Mouse (Mus musculus): Measurements from ENCODE around the gene Itgb7.

Itgb7 gene

DNA sequence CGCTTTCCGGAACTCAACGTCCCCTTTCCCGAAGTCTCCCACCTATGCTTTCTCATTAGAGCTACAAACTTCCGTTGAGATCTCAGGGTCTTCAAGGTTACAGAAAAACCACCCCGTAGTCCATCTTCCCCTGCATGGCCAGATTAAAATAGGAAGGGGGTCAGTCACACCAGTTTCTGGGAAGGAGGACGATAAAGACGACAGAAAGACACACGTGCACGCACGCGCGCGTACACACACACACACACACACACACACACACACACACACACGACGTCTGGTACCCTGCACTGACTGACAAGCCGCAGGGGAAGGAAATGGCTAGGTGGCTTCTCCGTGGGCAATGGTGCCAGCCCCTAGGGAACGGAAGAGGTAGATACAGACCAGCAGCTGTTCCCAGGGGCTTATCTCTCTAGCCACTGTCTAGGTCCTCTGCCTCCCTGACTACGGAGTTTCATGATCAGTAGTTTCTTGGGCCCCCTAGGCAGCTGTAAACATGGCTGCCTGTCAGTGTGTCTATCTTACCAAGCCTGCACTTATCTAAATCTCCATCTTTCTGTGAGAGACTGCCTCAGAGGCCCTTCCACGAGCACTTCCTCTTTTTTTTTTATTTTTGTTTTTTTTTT, 6.6 kb downstream of the Itgb7 start:
- no peak for DNase-seq

DNA sequence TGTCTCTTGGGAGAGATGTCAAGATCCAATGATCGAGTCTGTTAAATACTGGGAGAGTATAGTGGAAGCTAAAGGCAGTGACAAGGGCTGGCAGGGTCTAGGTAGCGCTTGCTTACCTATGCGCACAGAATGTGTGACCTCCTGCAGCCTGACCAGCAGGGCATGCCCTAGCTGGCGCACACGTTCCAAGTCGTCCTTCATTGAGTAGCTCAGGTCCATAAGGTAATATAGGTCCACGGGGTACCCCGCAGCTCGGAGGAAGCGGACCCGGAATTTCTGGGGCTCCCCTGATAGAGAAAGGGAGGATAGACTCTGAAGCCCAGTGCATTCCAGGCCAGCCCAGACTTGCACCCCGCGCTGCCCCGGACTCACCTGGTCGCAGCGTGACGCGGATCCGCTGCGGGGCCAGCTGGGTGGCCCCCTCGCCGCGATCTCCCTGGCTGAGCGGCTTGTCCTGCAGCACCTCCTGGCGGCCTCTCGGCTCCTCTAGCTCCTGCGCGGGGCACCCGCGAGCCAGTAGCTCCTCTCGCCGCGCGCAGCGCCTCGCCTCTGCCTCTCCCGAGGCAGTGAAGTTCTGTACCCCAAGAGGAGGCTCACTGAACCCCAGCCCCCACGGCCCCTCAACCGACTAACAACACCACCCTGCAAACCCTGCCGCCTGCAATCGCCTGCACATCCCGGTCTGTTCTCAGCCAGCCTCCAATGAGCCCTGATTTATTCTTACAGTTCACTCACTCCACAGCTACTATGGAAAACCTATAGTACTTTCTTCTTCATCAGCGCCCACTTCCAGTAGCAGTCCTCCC, 7.4 kb downstream of the Itgb7 start:
- DNase-seq: peak; percentile 87

DNA sequence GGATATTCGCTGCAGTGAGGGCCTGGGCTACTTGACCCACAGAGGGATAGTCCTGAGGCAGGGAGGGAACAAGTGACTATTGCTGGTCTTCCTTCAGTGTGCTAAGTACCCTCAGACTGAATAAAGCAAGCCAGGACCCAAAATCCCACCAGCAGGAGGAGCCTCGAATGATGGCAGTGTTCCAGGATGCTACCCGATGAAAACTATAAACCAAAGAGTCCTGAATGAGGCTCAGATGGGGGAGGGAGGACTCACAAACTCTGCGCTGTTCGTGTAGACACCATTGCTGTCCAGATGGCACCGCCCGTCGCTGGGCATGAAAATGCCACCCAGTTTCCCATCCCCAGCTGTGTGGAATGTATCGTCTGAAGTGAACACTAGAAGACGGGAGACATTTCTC, 9.4 kb downstream of the Itgb7 start:
- no peak for DNase-seq

DNA sequence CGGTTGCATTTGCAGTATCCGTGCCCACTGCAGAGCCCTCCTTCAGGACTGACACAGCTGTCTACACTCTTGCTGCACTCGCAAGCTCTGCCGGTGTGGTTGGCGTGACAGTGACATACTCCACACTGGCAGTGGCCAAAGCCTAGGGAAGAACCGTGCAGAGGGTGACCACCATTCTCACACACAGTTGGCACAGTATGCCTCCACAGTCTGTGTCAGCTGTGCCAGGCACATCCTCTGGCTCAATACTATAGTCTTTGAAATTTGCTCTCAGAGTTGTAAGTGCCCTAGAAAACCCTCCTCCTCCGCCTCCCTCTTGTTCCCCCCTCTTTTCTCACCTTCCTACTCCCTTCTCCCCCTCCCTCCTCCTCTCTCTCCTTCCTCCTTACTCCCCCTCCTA, 14.4 kb downstream of the Itgb7 start:
- no peak for DNase-seq

DNA sequence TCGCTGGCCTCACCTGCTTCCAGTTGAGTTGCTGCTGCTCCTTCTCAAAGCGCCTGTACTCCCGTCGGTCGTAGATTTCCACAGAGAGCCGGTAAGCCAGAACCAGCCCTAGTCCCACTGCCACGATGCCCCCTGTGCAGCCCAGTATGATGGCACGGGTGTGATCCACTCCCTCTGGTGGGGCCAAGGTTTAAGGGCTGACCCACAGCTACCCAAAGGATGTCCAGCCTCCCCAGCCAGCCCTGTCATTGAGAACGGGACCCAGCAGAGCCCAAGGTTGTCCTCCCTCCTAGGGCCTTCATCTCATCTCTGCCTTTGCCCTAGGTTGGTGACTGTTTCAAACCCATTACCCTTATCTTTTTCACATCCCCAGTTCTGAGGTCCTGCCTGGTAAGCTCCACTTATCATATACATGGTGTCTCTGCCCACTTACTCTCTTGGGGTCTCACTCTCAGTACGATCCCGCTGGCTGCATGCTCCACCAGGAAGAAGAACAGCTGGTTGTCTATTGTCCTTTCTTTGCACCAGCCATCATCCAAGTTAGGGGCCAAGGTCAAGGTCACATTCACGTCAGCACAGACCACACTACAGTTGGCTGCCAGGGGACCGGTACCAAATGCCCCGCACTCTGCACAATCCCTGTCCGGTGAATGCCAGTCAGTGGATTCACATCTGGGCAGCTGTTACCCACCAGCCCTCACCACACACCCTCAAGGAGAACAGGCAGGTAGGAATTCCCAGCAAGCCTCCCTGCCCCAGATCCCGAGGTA, 15.1 kb downstream of the Itgb7 start:
- DNase-seq: no peak

DNA sequence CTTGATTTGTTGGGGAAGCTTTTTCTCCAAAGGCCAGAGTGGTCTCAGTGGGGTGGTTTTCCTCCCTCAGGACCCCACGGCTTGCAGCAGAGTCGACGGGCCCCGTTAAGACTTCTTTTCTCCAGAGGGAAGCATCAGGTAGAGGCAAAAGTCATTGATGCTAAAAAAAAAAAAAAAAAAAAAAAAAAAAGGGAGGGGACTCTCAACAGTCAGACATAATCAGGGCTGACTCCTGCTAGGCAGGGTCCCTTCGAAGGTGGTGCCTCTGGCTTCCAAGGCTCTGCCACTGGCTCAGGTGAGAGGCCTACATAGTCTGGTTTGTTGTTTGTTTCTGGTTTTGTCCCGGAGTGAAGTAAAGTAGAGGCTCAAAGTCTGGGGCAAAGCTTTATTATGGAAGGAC, 16.1 kb downstream of the Itgb7 start:
- no peak for DNase-seq

DNA sequence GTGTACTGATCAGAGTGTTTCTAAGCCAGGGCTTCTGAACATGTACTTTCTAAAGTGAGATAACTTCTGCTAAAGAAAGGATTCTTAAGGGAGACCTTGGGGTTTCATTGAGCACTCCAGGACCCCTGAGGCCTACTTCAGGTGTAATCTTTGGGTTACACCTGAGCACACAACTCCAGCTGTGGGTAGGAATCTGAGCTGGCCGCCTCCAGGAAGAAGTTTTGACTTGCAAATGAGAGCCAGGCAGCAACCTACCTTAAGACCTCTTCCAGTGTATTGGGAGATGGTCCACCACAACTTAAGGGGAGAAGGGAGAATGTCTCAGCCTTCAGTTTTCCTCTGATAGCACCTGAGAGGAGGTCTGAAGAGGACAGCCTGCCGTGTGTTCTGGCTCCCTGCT, 17.6 kb downstream of the Itgb7 start:
- DNase-seq: no peak

DNA sequence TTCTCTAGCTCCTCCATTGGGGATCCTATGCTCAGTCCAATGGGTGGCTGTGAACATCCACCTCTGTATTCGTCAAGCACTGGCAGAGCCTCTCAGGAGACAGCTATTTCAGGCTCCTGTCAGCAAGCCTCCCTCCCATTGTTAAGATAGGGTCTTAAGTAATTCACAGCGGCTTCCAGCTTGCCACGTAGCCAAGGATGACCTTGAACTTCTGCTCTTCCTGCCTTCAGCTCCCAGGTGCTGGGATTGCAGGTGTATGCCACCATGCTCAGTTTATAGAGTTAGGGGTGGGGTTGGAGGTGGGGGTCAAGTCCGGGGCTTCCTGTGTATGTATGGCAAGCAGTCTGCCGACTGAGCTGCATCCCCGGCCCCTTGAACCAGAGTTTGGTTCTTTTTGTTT, 19.8 kb downstream of the Itgb7 start:
- DNase-seq: no peak

GRCm38 (mm10) chr15:102210816-102211215, 20.9 kb downstream of the Itgb7 start:
- DNase-seq: peak in 1 of 2 experiments; percentile 54

DNA sequence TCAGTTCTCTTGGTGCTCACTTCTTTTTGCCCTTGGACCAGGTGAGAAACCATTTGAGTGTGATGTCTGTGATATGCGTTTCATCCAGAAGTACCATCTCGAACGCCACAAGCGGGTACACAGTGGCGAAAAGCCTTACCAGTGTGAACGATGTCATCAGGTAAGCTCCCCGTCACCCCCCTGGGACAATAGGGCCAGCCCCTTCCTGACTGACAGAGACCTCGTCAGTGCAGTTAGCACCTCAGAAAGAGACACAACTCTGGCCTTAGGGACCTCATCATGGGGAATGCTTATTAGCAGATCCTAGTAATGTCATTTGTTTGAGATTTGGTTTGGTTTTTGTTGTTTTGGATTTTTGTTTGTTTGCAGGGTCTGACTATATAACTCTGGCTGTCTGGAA, 22.6 kb downstream of the Itgb7 start:
- DNase-seq: no peak

- DNase-seq: no peak
Measured at GRCm38 (mm10) chr15:102208092-102208561, 23.6 kb downstream of the Itgb7 start.

GRCm38 (mm10) chr15:102207351-102207750, 24.4 kb downstream of the Itgb7 start:
- DNase-seq: peak in 1 of 2 experiments; percentile 55

- DNase-seq: peak; percentile 50 to 53
Measured at GRCm38 (mm10) chr15:102205779-102206178, 26.0 kb downstream of the Itgb7 start.

GRCm38 (mm10) chr15:102204674-102205505, 26.9 kb downstream of the Itgb7 start, which contains the start of gene Csad:
Csad (minus strand) TSS chr15:102204724.
- no peak for DNase-seq

DNA sequence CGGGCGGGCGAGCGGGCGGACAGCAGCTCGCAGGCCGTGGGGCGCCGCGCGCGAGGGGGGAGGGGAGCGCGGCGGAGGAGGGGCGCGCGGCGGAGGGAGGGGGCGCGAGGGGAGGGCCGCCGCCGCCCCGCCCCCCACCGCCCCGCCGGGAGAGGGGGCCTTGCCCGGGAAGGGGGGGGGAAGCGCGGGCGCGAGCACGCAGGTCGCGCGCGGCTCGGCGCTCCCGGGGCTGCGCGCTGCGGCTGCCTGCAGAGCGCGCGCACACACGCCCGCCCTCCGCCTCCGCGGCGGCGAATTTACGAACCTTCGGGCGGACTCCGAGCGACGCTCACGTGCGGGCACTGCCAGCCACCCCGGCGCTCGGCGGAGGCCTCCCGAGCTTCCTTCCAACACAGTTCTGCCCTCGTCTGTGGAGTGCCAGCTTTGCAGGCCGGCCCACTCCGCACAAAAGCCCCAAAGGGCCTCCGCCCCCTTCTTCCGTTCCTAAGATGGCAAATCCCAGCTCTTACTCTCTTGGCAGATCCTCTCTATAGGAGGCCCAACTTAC, 27.8 kb downstream of the Itgb7 start:
- peak; percentile 68 to 90 for DNase-seq

- peak; percentile 96 to 99 for DNase-seq
Measured at GRCm38 (mm10) chr15:102202971-102203834, 28.5 kb downstream of the Itgb7 start, which contains the start of gene Zfp740. Zfp740 (plus strand) TSS chr15:102203249.

GRCm38 (mm10) chr15:102198841-102199240, 32.9 kb downstream of the Itgb7 start:
- no peak for DNase-seq

GRCm38 (mm10) chr15:102195373-102195772, 36.4 kb downstream of the Itgb7 start:
- peak in 1 of 2 experiments; percentile 53 for DNase-seq

GRCm38 (mm10) chr15:102194439-102194838, 37.3 kb downstream of the Itgb7 start:
- no peak for DNase-seq

DNA sequence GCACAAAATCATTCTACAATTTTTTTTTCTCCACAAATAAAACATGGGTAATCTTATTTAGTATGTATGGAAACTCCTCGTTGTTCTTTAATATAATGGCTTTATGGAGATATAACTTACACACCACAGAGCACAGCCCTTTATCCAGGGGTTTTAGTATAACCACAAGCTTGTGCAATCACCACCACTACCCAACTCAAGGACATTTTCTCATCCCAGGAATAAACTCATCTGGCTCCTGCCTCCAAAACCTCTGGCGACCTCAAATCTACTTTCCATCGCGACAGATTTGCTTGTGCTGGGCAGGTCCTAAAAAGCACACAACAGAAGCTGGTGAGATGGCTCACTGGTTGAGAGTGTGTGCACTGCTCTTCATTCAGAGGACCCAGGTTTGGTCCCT, 38.1 kb downstream of the Itgb7 start:
- DNase-seq: no peak

- no peak for DNase-seq
Measured at GRCm38 (mm10) chr15:102192820-102193386, 38.8 kb downstream of the Itgb7 start.

Data from kidney, postnatal 25 days (tissue).